8 mouse cellular contexts compared by ENCODE assay signal in the genomic region with DNA sequence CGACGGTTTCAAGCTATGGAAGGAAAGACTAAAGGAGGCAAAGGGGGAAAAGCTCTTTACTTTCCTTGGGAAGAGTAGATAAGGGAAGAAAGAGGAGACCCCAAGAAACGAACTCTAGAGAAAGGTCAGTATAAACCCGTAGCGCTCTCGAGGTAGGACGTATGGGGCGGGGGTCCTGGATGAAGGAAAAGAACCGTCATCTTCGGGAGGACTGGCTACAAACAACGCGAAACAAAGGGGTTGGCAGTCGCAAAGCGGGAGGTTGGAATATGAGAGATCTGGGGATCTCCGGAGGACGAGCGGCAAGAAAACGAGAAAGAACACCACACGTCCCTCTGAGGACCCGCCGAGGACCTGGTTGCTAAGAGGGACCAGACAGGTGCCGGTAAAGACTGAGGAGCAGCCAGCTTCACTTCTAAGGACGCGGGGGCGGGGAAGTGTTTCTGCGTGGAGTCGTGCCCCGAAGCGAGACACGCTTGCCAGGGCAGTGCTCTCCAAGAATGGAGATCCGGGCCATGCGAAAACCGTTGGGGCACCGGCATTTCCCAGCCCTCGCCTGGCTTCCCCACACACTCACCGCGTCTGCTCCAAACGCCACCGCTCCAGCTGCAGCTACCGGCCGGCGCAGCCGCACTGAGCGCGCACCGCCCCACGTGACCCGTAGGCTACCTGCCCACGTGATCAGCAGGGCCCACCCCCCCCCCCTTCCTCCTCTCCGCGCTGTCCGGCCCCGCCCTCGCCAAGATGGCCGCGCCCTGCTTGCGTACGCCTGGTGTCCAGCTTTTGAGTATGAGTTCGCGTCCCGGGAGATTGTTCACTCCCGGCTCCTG. TPM values are rescaled to one million over a fixed set of nuclear protein-coding genes. Genes with fewer than 3 reads are reported as not detected.
DNase-seq lines count a peak whose midpoint lies in the region; ATAC-seq lines count a peak whose summit lies in the region.

A gene (minus strand): TSS at position 660 of the 830 bp plus-strand sequence.
A gene (plus strand): TSS at position 720 of the 830 bp plus-strand sequence.

- H3K9me3 ChIP-seq in forebrain, embryonic 10.5 days: no peaks in the 10 kb centered on the region
- no peaks in the 10 kb centered on the region for H3K9me3 ChIP-seq in heart, embryonic 16.5 days (replicated peaks; ENCODE audit: control insufficient read depth, low read length)
- no peaks in the 10 kb centered on the region for H3K9me3 ChIP-seq in liver, embryonic 15.5 days (replicated peaks)
- no peaks in the 10 kb centered on the region for H3K9me3 ChIP-seq in neural tube, embryonic 12.5 days

- peak within 1 kb of the TSS; percentile 90 for H3K27ac ChIP-seq in forebrain, embryonic 10.5 days
- peak within 1 kb of the TSS; percentile 68 for H3K27ac ChIP-seq in heart, embryonic 16.5 days (ENCODE audit: low read length)
- H3K27ac ChIP-seq in liver, embryonic 15.5 days (replicated peaks): peak within 1 kb of the TSS; percentile 71
- H3K27ac ChIP-seq in neural tube, embryonic 12.5 days: peak within 1 kb of the TSS; percentile 57; the same call in 1 of the 2 replicates

- H3K27me3 ChIP-seq in forebrain, embryonic 10.5 days (ENCODE audit: poor library complexity, severe bottlenecking): no peaks in the 10 kb centered on the region
- H3K27me3 ChIP-seq in heart, embryonic 16.5 days (ENCODE audit: control insufficient read depth, insufficient read depth, low read length): no peaks in the 10 kb centered on the region
- no peaks in the 10 kb centered on the region for H3K27me3 ChIP-seq in liver, embryonic 15.5 days
- H3K27me3 ChIP-seq in neural tube, embryonic 12.5 days (replicated peaks): no peaks in the 10 kb centered on the region

- under 1% methylated on average over 62 of the region's 62 CpGs for WGBS in forebrain, embryonic 10.5 days
- WGBS in heart, embryonic 16.5 days: under 1% methylated on average over 61 of the region's 62 CpGs
- under 1% methylated on average over 62 of the region's 62 CpGs for WGBS in liver, embryonic 15.5 days (ENCODE audit: insufficient replicate concordance)
- WGBS in neural tube, embryonic 12.5 days: under 1% methylated on average over 62 of the region's 62 CpGs

- DNase-seq in c-Kit-negative CD71-positive TER-119-positive erythroid progenitor cells, embryonic 14.5 days (ENCODE audit: low read depth, low spot score): peak; percentile 85
- DNase-seq in forebrain, embryonic 10.5 days (ENCODE audit: extremely low spot score, low spot score): peak; percentile 92
- peak; percentile 94 to 97 for DNase-seq in kidney, postnatal 36 days
- DNase-seq in telencephalon, adult 2 months (ENCODE audit: low read depth, low spot score): peak; percentile 77

- peaks cover 21% of the 10 kb centered on the region for H3K4me1 ChIP-seq in forebrain, embryonic 10.5 days
- peaks cover 17% of the 10 kb centered on the region for H3K4me1 ChIP-seq in heart, embryonic 16.5 days (ENCODE audit: control insufficient read depth, insufficient read depth, low read length)
- H3K4me1 ChIP-seq in liver, embryonic 15.5 days (replicated peaks): peaks cover 70% of the 10 kb centered on the region
- peaks cover 23% of the 10 kb centered on the region for H3K4me1 ChIP-seq in neural tube, embryonic 12.5 days

- peak within 1 kb of the TSS; percentile 84 for H3K4me3 ChIP-seq in forebrain, embryonic 10.5 days
- peak within 1 kb of the TSS; percentile 67 for H3K4me3 ChIP-seq in heart, embryonic 16.5 days (ENCODE audit: low read length)
- H3K4me3 ChIP-seq in liver, embryonic 15.5 days (replicated peaks): peak within 1 kb of the TSS; percentile 73
- peak within 1 kb of the TSS; percentile 74 for H3K4me3 ChIP-seq in neural tube, embryonic 12.5 days

- H3K36me3 ChIP-seq in forebrain, embryonic 10.5 days (replicated peaks): peaks cover 33% of the 10 kb centered on the region
- peaks cover 11% of the 10 kb centered on the region for H3K36me3 ChIP-seq in heart, embryonic 16.5 days (ENCODE audit: control insufficient read depth, insufficient read depth)
- peaks cover 8% of the 10 kb centered on the region for H3K36me3 ChIP-seq in liver, embryonic 15.5 days (replicated peaks)
- peaks cover 5% of the 10 kb centered on the region for H3K36me3 ChIP-seq in neural tube, embryonic 12.5 days

- peak within 1 kb of the TSS; percentile 73 for H3K4me2 ChIP-seq in heart, embryonic 16.5 days (ENCODE audit: low read depth, low read length)
- peak within 1 kb of the TSS; percentile 91 for H3K4me2 ChIP-seq in liver, embryonic 15.5 days
- peak within 1 kb of the TSS; percentile 72 for H3K4me2 ChIP-seq in neural tube, embryonic 12.5 days (replicated peaks)

- ATAC-seq in CD4-positive, CD25-positive, alpha-beta regulatory T cell, adult 4 months: peak; percentile 87
- peak; percentile 97 for ATAC-seq in heart, embryonic 16.5 days (replicated peaks; ENCODE audit: extremely low read depth, insufficient read depth, low FRiP score)
- ATAC-seq in liver, embryonic 15.5 days (ENCODE audit: insufficient read depth): peak; percentile 91
- peak; percentile 97 for ATAC-seq in neural tube, embryonic 12.5 days (ENCODE audit: low FRiP score, low read depth)

- peak within 1 kb of the TSS; percentile 85 for H3K9ac ChIP-seq in heart, embryonic 16.5 days (ENCODE audit: low read length)
- peak within 1 kb of the TSS; percentile 83 for H3K9ac ChIP-seq in liver, embryonic 15.5 days
- H3K9ac ChIP-seq in neural tube, embryonic 12.5 days: peak within 1 kb of the TSS; percentile 74

RNA-seq across cellular contexts. Expression of the first gene that starts in this region (rescaled TPM):
- 10 to 100 TPM; 53.5 to 68.9 TPM for polyA plus RNA-seq in CD4-positive, CD25-positive, alpha-beta regulatory T cell, adult 4 months (2017; shearing (Covaris generic))
- 64.9 and 70.2 TPM in 2 replicates for polyA plus RNA-seq in forebrain, embryonic 10.5 days (2016; fragmentation: Nextera tagmentation; extraction: Ambion mirVana)
- 25.0 and 26.9 TPM in 2 replicates for polyA plus RNA-seq in heart, embryonic 16.5 days (2015; fragmentation: Nextera tagmentation; extraction: Ambion mirVana)
- polyA plus RNA-seq in liver, embryonic 15.5 days (2015; fragmentation: Nextera tagmentation; extraction: Ambion mirVana): 11.4 and 11.8 TPM in 2 replicates
- polyA plus RNA-seq in neural tube, embryonic 12.5 days (2016; fragmentation: Nextera tagmentation; extraction: Ambion mirVana): 68.3 and 68.4 TPM in 2 replicates

RNA-seq across cellular contexts. Expression of the second gene that starts in this region (rescaled TPM):
- 10 to 100 TPM; 38.3 to 60.7 TPM for polyA plus RNA-seq in CD4-positive, CD25-positive, alpha-beta regulatory T cell, adult 4 months (2017; shearing (Covaris generic))
- polyA plus RNA-seq in forebrain, embryonic 10.5 days (2016; fragmentation: Nextera tagmentation; extraction: Ambion mirVana): 33.3 TPM in 2 replicates
- polyA plus RNA-seq in heart, embryonic 16.5 days (2015; fragmentation: Nextera tagmentation; extraction: Ambion mirVana): 21.5 and 21.7 TPM in 2 replicates
- polyA plus RNA-seq in liver, embryonic 15.5 days (2015; fragmentation: Nextera tagmentation; extraction: Ambion mirVana): 11.5 and 11.7 TPM in 2 replicates
- 24.4 and 25.1 TPM in 2 replicates for polyA plus RNA-seq in neural tube, embryonic 12.5 days (2016; fragmentation: Nextera tagmentation; extraction: Ambion mirVana)

Comparison
In these comparisons a context has a peak if more than half of its experiments do, and no peak if none do; other contexts are left out.
1. Peak in every context shown above with its lines: DNase-seq, ATAC-seq, H3K4me3 ChIP-seq and H3K27ac ChIP-seq.